Mouse (Mus musculus): ENCODE results near the gene Col11a2. TPM values are rescaled to one million over a fixed set of nuclear protein-coding genes. Genes with fewer than 3 reads are reported as not detected.

Gene Col11a2
- polyA plus RNA-seq, 1 experiment from 2014 or later = 53.9 TPM

- no peak overlapping the region for H3K9ac ChIP-seq (ENCODE audit: low read depth, low read length)
- no peaks in the 10 kb centered on the region for H3K27me3 ChIP-seq (replicated peaks; ENCODE audit: control insufficient read depth, insufficient read depth, low read length)
- H3K9me3 ChIP-seq (ENCODE audit: control insufficient read depth, low read length) = no peaks in the 10 kb centered on the region
- no peak for DNase-seq (ENCODE audit: low spot score)
- ATAC-seq (ENCODE audit: low read depth) = peak; percentile 41; the same call in 1 of the 2 replicates
- H3K4me2 ChIP-seq (ENCODE audit: low read depth, low read length) = no peak overlapping the region
- no peaks in the 10 kb centered on the region for H3K4me1 ChIP-seq (ENCODE audit: control insufficient read depth, insufficient read depth, low read length)
- H3K36me3 ChIP-seq (ENCODE audit: control insufficient read depth, insufficient read depth, low read length) = no peaks in the 10 kb centered on the region
- WGBS = 49% methylated on average over 10 of the region's 10 CpGs
- H3K27ac ChIP-seq (replicated peaks; ENCODE audit: low read depth, low read length) = no peak overlapping the region
- H3K4me3 ChIP-seq (ENCODE audit: low read depth, low read length) = no peak overlapping the region
Observed at GRCm38 (mm10) chr17:34098709-34099479, 59.7 kb downstream of the Col11a2 start.

DNA sequence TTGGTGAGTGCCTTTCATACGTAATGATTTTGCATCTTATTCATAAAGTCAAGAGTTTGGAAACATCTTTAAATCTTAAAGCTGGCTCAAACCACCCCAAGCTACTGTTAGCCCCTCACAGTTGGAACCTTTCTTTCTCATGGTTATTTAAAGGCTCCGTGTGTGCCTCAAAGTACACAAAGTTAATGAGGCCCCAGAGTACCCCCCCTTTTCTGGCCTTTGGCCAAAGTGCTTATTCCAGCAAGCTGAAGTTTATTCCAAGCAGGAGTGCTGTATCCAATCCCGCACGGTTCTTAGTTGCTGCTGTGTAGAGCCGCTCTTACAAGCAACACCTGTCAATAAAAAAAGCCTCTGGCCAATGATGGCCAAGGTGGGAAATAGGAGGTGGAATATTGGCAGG is 60.3 kb downstream of the Col11a2 start:
- no peaks in the 10 kb centered on the region for H3K36me3 ChIP-seq (ENCODE audit: control insufficient read depth, insufficient read depth, low read length)
- no peak for ATAC-seq (ENCODE audit: low read depth)
- 49% methylated on average over 5 of the region's 5 CpGs for WGBS
- H3K27ac ChIP-seq (replicated peaks; ENCODE audit: low read depth, low read length) = no peak overlapping the region
- no peak overlapping the region for H3K4me3 ChIP-seq (ENCODE audit: low read depth, low read length)
- H3K4me2 ChIP-seq (ENCODE audit: low read depth, low read length) = no peak overlapping the region
- no peak for DNase-seq (ENCODE audit: low spot score)
- no peak overlapping the region for H3K9ac ChIP-seq (ENCODE audit: low read depth, low read length)
- H3K27me3 ChIP-seq (replicated peaks; ENCODE audit: control insufficient read depth, insufficient read depth, low read length) = no peaks in the 10 kb centered on the region
- no peaks in the 10 kb centered on the region for H3K4me1 ChIP-seq (ENCODE audit: control insufficient read depth, insufficient read depth, low read length)
- no peaks in the 10 kb centered on the region for H3K9me3 ChIP-seq (ENCODE audit: control insufficient read depth, low read length)

DNA sequence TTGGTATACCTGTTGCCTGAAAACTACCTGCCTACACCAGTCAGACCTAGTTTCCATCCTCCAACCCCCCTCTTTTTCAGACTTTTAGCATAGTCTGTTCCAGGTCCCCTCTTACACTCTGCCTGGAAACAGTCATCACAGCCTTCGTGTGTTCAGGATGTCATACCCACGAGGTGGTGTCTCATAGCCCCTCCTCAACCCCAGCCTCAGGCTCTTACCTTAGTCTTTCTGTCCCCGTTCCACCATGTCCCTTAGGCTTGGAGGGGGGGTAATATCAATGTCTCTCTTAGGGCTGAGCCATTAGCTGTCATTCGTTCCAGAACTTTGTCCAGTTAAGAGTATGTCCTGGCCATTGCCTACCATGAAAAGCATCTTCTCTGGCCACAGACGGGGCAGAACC is 61.9 kb downstream of the Col11a2 start:
- H3K4me2 ChIP-seq (ENCODE audit: low read depth, low read length) = 0 out of 2 replicates have a peak overlapping the region, but pooled peaks have one; percentile 29
- no peak overlapping the region for H3K4me3 ChIP-seq (ENCODE audit: low read depth, low read length)
- DNase-seq (ENCODE audit: low spot score) = no peak
- peaks cover 3% of the 10 kb centered on the region; the same call in 1 of the 2 replicates for H3K9me3 ChIP-seq (ENCODE audit: control insufficient read depth, low read length)
- no peak overlapping the region for H3K27ac ChIP-seq (replicated peaks; ENCODE audit: low read depth, low read length)
- H3K9ac ChIP-seq (ENCODE audit: low read depth, low read length) = no peak overlapping the region
- 25% methylated on average over 5 of the region's 5 CpGs for WGBS
- H3K4me1 ChIP-seq (ENCODE audit: control insufficient read depth, insufficient read depth, low read length) = no peaks in the 10 kb centered on the region
- no peaks in the 10 kb centered on the region for H3K27me3 ChIP-seq (replicated peaks; ENCODE audit: control insufficient read depth, insufficient read depth, low read length)
- peak; percentile 15; the same call in 1 of the 2 replicates for ATAC-seq (ENCODE audit: low read depth)
- H3K36me3 ChIP-seq (ENCODE audit: control insufficient read depth, insufficient read depth, low read length) = no peaks in the 10 kb centered on the region

DNA sequence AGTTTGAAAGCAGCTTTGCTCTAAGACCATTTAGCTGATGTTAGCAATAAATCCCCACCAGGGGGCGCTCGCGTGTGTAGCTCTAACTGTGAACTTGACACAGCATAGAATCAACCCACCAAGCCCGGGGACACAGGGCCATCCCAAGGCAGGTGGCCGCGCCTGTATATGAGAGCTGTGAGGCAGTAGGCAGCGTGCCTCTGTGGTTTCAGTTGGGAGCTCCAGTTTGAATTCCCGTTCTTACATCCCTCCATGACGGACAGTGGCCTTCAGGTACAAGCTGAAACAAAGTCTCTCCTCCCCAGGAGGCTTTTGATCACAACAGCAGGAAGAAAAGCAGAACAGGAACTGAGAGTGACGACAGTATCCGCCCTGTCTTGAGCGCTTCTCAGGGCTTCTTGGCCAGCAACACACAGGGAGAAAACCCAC is 62.4 kb downstream of the Col11a2 start:
- peak; percentile 93 for DNase-seq (ENCODE audit: low spot score)
- 5% methylated on average over 11 of the region's 12 CpGs for WGBS
- no peaks in the 10 kb centered on the region for H3K27me3 ChIP-seq (replicated peaks; ENCODE audit: control insufficient read depth, insufficient read depth, low read length)
- ATAC-seq (ENCODE audit: low read depth) = peak; percentile 89
- H3K9me3 ChIP-seq (ENCODE audit: control insufficient read depth, low read length) = peaks cover 3% of the 10 kb centered on the region; the same call in 1 of the 2 replicates
- no peak overlapping the region for H3K9ac ChIP-seq (ENCODE audit: low read depth, low read length)
- no peaks in the 10 kb centered on the region for H3K36me3 ChIP-seq (ENCODE audit: control insufficient read depth, insufficient read depth, low read length)
- H3K4me2 ChIP-seq (ENCODE audit: low read depth, low read length) = peak overlapping the region; percentile 29; the same call in 1 of the 2 replicates
- no peak overlapping the region for H3K27ac ChIP-seq (replicated peaks; ENCODE audit: low read depth, low read length)
- no peak overlapping the region for H3K4me3 ChIP-seq (ENCODE audit: low read depth, low read length)
- no peaks in the 10 kb centered on the region for H3K4me1 ChIP-seq (ENCODE audit: control insufficient read depth, insufficient read depth, low read length)

GRCm38 (mm10) chr17:34102831-34103230 is 63.6 kb downstream of the Col11a2 start:
- DNase-seq (ENCODE audit: low spot score) = no peak
- no peaks in the 10 kb centered on the region for H3K36me3 ChIP-seq (ENCODE audit: control insufficient read depth, insufficient read depth, low read length)
- no peak overlapping the region for H3K4me3 ChIP-seq (ENCODE audit: low read depth, low read length)
- 77% methylated on average over 6 of the region's 6 CpGs for WGBS
- no peak overlapping the region for H3K9ac ChIP-seq (ENCODE audit: low read depth, low read length)
- H3K4me2 ChIP-seq (ENCODE audit: low read depth, low read length) = no peak overlapping the region
- no peaks in the 10 kb centered on the region for H3K4me1 ChIP-seq (ENCODE audit: control insufficient read depth, insufficient read depth, low read length)
- H3K27ac ChIP-seq (replicated peaks; ENCODE audit: low read depth, low read length) = no peak overlapping the region
- peaks cover 3% of the 10 kb centered on the region; the same call in 1 of the 2 replicates for H3K9me3 ChIP-seq (ENCODE audit: control insufficient read depth, low read length)
- no peak for ATAC-seq (ENCODE audit: low read depth)
- no peaks in the 10 kb centered on the region for H3K27me3 ChIP-seq (replicated peaks; ENCODE audit: control insufficient read depth, insufficient read depth, low read length)

DNA sequence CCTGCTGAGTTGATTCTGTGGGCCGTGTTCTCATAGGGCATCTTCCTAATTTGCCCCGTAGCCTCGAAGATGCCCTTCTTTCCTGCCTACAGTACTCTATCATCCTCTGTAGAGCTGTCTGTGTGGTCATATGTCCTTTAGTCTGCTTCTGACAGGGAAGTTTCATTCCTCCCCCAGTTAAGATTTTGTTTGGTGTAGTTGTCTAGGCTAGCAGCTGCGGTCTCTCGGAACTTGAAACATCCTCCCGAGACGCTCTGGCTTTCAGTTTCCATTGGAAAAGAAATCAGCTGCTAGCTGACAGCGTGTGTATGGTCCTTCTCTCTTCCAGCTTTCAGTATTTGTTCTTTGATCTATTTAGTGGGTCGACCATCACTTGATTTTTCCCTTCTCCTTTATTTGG is 65.6 kb downstream of the Col11a2 start:
- Histone ChIP-seq H3K27me3 (replicated peaks; ENCODE audit: control insufficient read depth, insufficient read depth, low read length) (no peaks in the 10 kb centered on the region), H3K4me1 (ENCODE audit: control insufficient read depth, insufficient read depth, low read length) (no peaks in the 10 kb centered on the region), H3K9ac (ENCODE audit: low read depth, low read length) (no peak overlapping the region), H3K36me3 (ENCODE audit: control insufficient read depth, insufficient read depth, low read length) (peaks cover 10% of the 10 kb centered on the region), H3K27ac (replicated peaks; ENCODE audit: low read depth, low read length) (no peak overlapping the region), H3K4me3 (ENCODE audit: low read depth, low read length) (no peak overlapping the region), H3K4me2 (ENCODE audit: low read depth, low read length) (no peak overlapping the region), H3K9me3 (ENCODE audit: control insufficient read depth, low read length) (peaks cover 3% of the 10 kb centered on the region; the same call in 1 of the 2 replicates)
- WGBS = 84% methylated on average over 9 of the region's 9 CpGs
- DNase-seq (ENCODE audit: low spot score) = no peak
- no peak for ATAC-seq (ENCODE audit: low read depth)

DNA sequence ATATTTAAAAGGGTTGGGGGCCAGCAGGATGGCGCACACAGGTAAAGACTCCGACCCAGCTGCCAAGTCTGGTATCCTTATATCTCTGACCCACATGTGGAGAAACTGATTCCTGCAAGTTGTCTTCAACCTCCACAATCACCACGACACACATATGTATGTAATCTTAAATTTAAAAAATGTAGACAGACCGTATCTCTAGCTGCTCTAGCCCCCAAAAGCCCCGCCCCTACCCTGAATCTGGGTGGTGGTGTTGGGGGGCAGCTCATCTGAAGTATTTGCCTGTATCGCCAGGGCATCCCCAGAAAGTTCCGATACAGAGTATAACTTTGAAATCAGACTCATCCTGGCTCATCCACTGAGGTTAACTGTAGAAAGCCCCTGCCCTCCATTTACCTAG is 67.3 kb downstream of the Col11a2 start:
- H3K4me2 ChIP-seq (ENCODE audit: low read depth, low read length) = no peak overlapping the region
- peaks cover 28% of the 10 kb centered on the region for H3K36me3 ChIP-seq (ENCODE audit: control insufficient read depth, insufficient read depth, low read length)
- 77% methylated on average over 7 of the region's 7 CpGs for WGBS
- DNase-seq (ENCODE audit: low spot score) (no peak), ATAC-seq (ENCODE audit: low read depth) (no peak)
- H3K9me3 ChIP-seq (ENCODE audit: control insufficient read depth, low read length) = peaks cover 3% of the 10 kb centered on the region; the same call in 1 of the 2 replicates
- H3K4me3 ChIP-seq (ENCODE audit: low read depth, low read length) = no peak overlapping the region
- H3K4me1 ChIP-seq (ENCODE audit: control insufficient read depth, insufficient read depth, low read length) = no peaks in the 10 kb centered on the region
- no peak overlapping the region for H3K27ac ChIP-seq (replicated peaks; ENCODE audit: low read depth, low read length)
- no peaks in the 10 kb centered on the region for H3K27me3 ChIP-seq (replicated peaks; ENCODE audit: control insufficient read depth, insufficient read depth, low read length)
- H3K9ac ChIP-seq (ENCODE audit: low read depth, low read length) = no peak overlapping the region

GRCm38 (mm10) chr17:34107109-34107867 is 68.1 kb downstream of the Col11a2 start:
- Histone ChIP-seq H3K9ac (ENCODE audit: low read depth, low read length) (no peak overlapping the region), H3K4me3 (ENCODE audit: low read depth, low read length) (no peak overlapping the region), H3K4me1 (ENCODE audit: control insufficient read depth, insufficient read depth, low read length) (no peaks in the 10 kb centered on the region), H3K9me3 (ENCODE audit: control insufficient read depth, low read length) (peaks cover 3% of the 10 kb centered on the region; the same call in 1 of the 2 replicates), H3K36me3 (ENCODE audit: control insufficient read depth, insufficient read depth, low read length) (peaks cover 35% of the 10 kb centered on the region), H3K27me3 (replicated peaks; ENCODE audit: control insufficient read depth, insufficient read depth, low read length) (no peaks in the 10 kb centered on the region), H3K4me2 (ENCODE audit: low read depth, low read length) (no peak overlapping the region), H3K27ac (replicated peaks; ENCODE audit: low read depth, low read length) (no peak overlapping the region)
- ATAC-seq (ENCODE audit: low read depth) (no peak), DNase-seq (ENCODE audit: low spot score) (no peak)
- WGBS = 79% methylated on average over 7 of the region's 7 CpGs

Measured in embryonic facial prominence, embryonic 14.5 days (tissue).